Mouse (Mus musculus): ENCODE data around the gene Rad51b. TPM values are rescaled to one million over a fixed set of nuclear protein-coding genes. Genes with fewer than 3 reads are reported as not detected.
A peak's percentile ranks its signal among the peaks of the same experiment; 100 is the strongest.

Rad51b gene
- polyA plus RNA-seq, 1 experiment from 2014 or later: 4.7 TPM

- 94% methylated on average over 2 of the region's 2 CpGs for WGBS
- H3K4me1 ChIP-seq (ENCODE audit: control insufficient read depth, insufficient read depth, low read length): peaks cover 17% of the 10 kb centered on the region
- no peaks in the 10 kb centered on the region for H3K9me3 ChIP-seq (ENCODE audit: control insufficient read depth, low read length)
- no peak overlapping the region for H3K4me2 ChIP-seq (ENCODE audit: low read depth)
- ATAC-seq (ENCODE audit: insufficient read depth, low FRiP score, low TSS enrichment) (no peak), DNase-seq (ENCODE audit: low spot score) (no peak)
- H3K4me3 ChIP-seq (ENCODE audit: low read depth, low read length): no peak overlapping the region
- no peaks in the 10 kb centered on the region for H3K36me3 ChIP-seq (ENCODE audit: control insufficient read depth, insufficient read depth, low read length)
- no peak overlapping the region for H3K27ac ChIP-seq (ENCODE audit: low read depth, low read length)
- H3K27me3 ChIP-seq (ENCODE audit: control insufficient read depth, insufficient read depth, low read length): no peaks in the 10 kb centered on the region
- H3K9ac ChIP-seq (ENCODE audit: low read length): no peak overlapping the region
These were observed 314.6 kb downstream of the Rad51b start for GRCm38 (mm10) chr12:79611665-79612064.

- 0 out of 2 replicates have a peak overlapping the region, but pooled peaks have one; percentile 39 for H3K27ac ChIP-seq (ENCODE audit: low read depth, low read length)
- peak; percentile 77 for ATAC-seq (ENCODE audit: insufficient read depth, low FRiP score, low TSS enrichment)
- no peaks in the 10 kb centered on the region for H3K36me3 ChIP-seq (ENCODE audit: control insufficient read depth, insufficient read depth, low read length)
- H3K9me3 ChIP-seq (ENCODE audit: control insufficient read depth, low read length): no peaks in the 10 kb centered on the region
- no peaks in the 10 kb centered on the region for H3K27me3 ChIP-seq (ENCODE audit: control insufficient read depth, insufficient read depth, low read length)
- WGBS: 54% methylated on average over 14 of the region's 14 CpGs
- peaks cover 17% of the 10 kb centered on the region for H3K4me1 ChIP-seq (ENCODE audit: control insufficient read depth, insufficient read depth, low read length)
- no peak overlapping the region; the same call in 1 of the 2 replicates for H3K9ac ChIP-seq (ENCODE audit: low read length)
- no peak overlapping the region for H3K4me3 ChIP-seq (ENCODE audit: low read depth, low read length)
- DNase-seq (ENCODE audit: low spot score): peak; percentile 89
- H3K4me2 ChIP-seq (ENCODE audit: low read depth): no peak overlapping the region
These were observed 315.4 kb downstream of the Rad51b start for GRCm38 (mm10) chr12:79612334-79613060.

GRCm38 (mm10) chr12:79613061-79613788 is 316.1 kb downstream of the Rad51b start:
- no peaks in the 10 kb centered on the region for H3K9me3 ChIP-seq (ENCODE audit: control insufficient read depth, low read length)
- H3K4me1 ChIP-seq (ENCODE audit: control insufficient read depth, insufficient read depth, low read length): peaks cover 17% of the 10 kb centered on the region
- no peak overlapping the region for H3K4me2 ChIP-seq (ENCODE audit: low read depth)
- no peak overlapping the region for H3K4me3 ChIP-seq (ENCODE audit: low read depth, low read length)
- H3K27ac ChIP-seq (ENCODE audit: low read depth, low read length): 0 out of 2 replicates have a peak overlapping the region, but pooled peaks have one; percentile 39
- ATAC-seq (ENCODE audit: insufficient read depth, low FRiP score, low TSS enrichment) (0 out of 2 replicates have a peak, but pooled peaks have one; percentile 24), DNase-seq (ENCODE audit: low spot score) (no peak)
- H3K27me3 ChIP-seq (ENCODE audit: control insufficient read depth, insufficient read depth, low read length): no peaks in the 10 kb centered on the region
- no peak overlapping the region; the same call in 1 of the 2 replicates for H3K9ac ChIP-seq (ENCODE audit: low read length)
- no peaks in the 10 kb centered on the region for H3K36me3 ChIP-seq (ENCODE audit: control insufficient read depth, insufficient read depth, low read length)
- 92% methylated on average over 8 of the region's 8 CpGs for whole genome bisulfite sequencing

- no peak for DNase-seq (ENCODE audit: low spot score)
- H3K27ac ChIP-seq (ENCODE audit: low read depth, low read length): no peak overlapping the region
These were observed 316.9 kb downstream of the Rad51b start for GRCm38 (mm10) chr12:79613846-79614582.

GRCm38 (mm10) chr12:79614583-79614953 is 317.5 kb downstream of the Rad51b start:
- H3K9ac ChIP-seq (ENCODE audit: low read length): no peak overlapping the region
- peaks cover 10% of the 10 kb centered on the region for H3K4me1 ChIP-seq (ENCODE audit: control insufficient read depth, insufficient read depth, low read length)
- no peak for DNase-seq (ENCODE audit: low spot score)
- 60% methylated on average over 2 of the region's 2 CpGs for WGBS
- H3K4me3 ChIP-seq (ENCODE audit: low read depth, low read length): no peak overlapping the region
- no peaks in the 10 kb centered on the region for H3K36me3 ChIP-seq (ENCODE audit: control insufficient read depth, insufficient read depth, low read length)
- H3K27ac ChIP-seq (ENCODE audit: low read depth, low read length): no peak overlapping the region
- no peak for ATAC-seq (ENCODE audit: insufficient read depth, low FRiP score, low TSS enrichment)
- no peak overlapping the region for H3K4me2 ChIP-seq (ENCODE audit: low read depth)
- H3K27me3 ChIP-seq (ENCODE audit: control insufficient read depth, insufficient read depth, low read length): no peaks in the 10 kb centered on the region
- no peaks in the 10 kb centered on the region for H3K9me3 ChIP-seq (ENCODE audit: control insufficient read depth, low read length)

More at GRCm38 (mm10) chr12:79613846-79614582, 316.9 kb downstream of the Rad51b start:
- peaks cover 12% of the 10 kb centered on the region for H3K4me1 ChIP-seq (ENCODE audit: control insufficient read depth, insufficient read depth, low read length)
- H3K4me3 ChIP-seq (ENCODE audit: low read depth, low read length): no peak overlapping the region
- ATAC-seq (ENCODE audit: insufficient read depth, low FRiP score, low TSS enrichment): no peak
- H3K9me3 ChIP-seq (ENCODE audit: control insufficient read depth, low read length): no peaks in the 10 kb centered on the region
- no peaks in the 10 kb centered on the region for H3K36me3 ChIP-seq (ENCODE audit: control insufficient read depth, insufficient read depth, low read length)
- H3K4me2 ChIP-seq (ENCODE audit: low read depth): no peak overlapping the region
- 72% methylated on average over 9 of the region's 9 CpGs for WGBS
- H3K27me3 ChIP-seq (ENCODE audit: control insufficient read depth, insufficient read depth, low read length): no peaks in the 10 kb centered on the region
- H3K9ac ChIP-seq (ENCODE audit: low read length): no peak overlapping the region

GRCm38 (mm10) chr12:79615717-79616316 is 318.7 kb downstream of the Rad51b start:
- Histone ChIP-seq H3K4me1 (ENCODE audit: control insufficient read depth, insufficient read depth, low read length) (peaks cover 6% of the 10 kb centered on the region; the same call in 1 of the 2 replicates), H3K4me2 (ENCODE audit: low read depth) (no peak overlapping the region), H3K36me3 (ENCODE audit: control insufficient read depth, insufficient read depth, low read length) (no peaks in the 10 kb centered on the region), H3K27ac (ENCODE audit: low read depth, low read length) (no peak overlapping the region), H3K4me3 (ENCODE audit: low read depth, low read length) (no peak overlapping the region), H3K9me3 (ENCODE audit: control insufficient read depth, low read length) (no peaks in the 10 kb centered on the region), H3K27me3 (ENCODE audit: control insufficient read depth, insufficient read depth, low read length) (no peaks in the 10 kb centered on the region), H3K9ac (ENCODE audit: low read length) (no peak overlapping the region)
- DNase-seq (ENCODE audit: low spot score) (no peak), ATAC-seq (ENCODE audit: insufficient read depth, low FRiP score, low TSS enrichment) (no peak)
- 76% methylated on average over 5 of the region's 5 CpGs for WGBS

- 94% methylated on average over 1 of the region's 1 CpGs for WGBS
- Histone ChIP-seq H3K9me3 (ENCODE audit: control insufficient read depth, low read length) (no peaks in the 10 kb centered on the region), H3K9ac (ENCODE audit: low read length) (no peak overlapping the region), H3K4me1 (ENCODE audit: control insufficient read depth, insufficient read depth, low read length) (no peaks in the 10 kb centered on the region), H3K27ac (ENCODE audit: low read depth, low read length) (no peak overlapping the region), H3K4me3 (ENCODE audit: low read depth, low read length) (no peak overlapping the region), H3K4me2 (ENCODE audit: low read depth) (no peak overlapping the region), H3K36me3 (ENCODE audit: control insufficient read depth, insufficient read depth, low read length) (no peaks in the 10 kb centered on the region), H3K27me3 (ENCODE audit: control insufficient read depth, insufficient read depth, low read length) (no peaks in the 10 kb centered on the region)
- no peak for ATAC-seq (ENCODE audit: insufficient read depth, low FRiP score, low TSS enrichment)
- no peak for DNase-seq (ENCODE audit: low spot score)
These were observed 321.9 kb downstream of the Rad51b start for GRCm38 (mm10) chr12:79619009-79619408.

- 85% methylated on average over 5 of the region's 5 CpGs for WGBS
- H3K4me2 ChIP-seq (ENCODE audit: low read depth): no peak overlapping the region
- no peak overlapping the region for H3K9ac ChIP-seq (ENCODE audit: low read length)
- no peaks in the 10 kb centered on the region for H3K9me3 ChIP-seq (ENCODE audit: control insufficient read depth, low read length)
- no peak overlapping the region for H3K27ac ChIP-seq (ENCODE audit: low read depth, low read length)
- ATAC-seq (ENCODE audit: insufficient read depth, low FRiP score, low TSS enrichment) (no peak), DNase-seq (ENCODE audit: low spot score) (no peak)
- H3K36me3 ChIP-seq (ENCODE audit: control insufficient read depth, insufficient read depth, low read length): no peaks in the 10 kb centered on the region
- H3K27me3 ChIP-seq (ENCODE audit: control insufficient read depth, insufficient read depth, low read length): no peaks in the 10 kb centered on the region
- H3K4me3 ChIP-seq (ENCODE audit: low read depth, low read length): no peak overlapping the region
- peaks cover 3% of the 10 kb centered on the region; the same call in 1 of the 2 replicates for H3K4me1 ChIP-seq (ENCODE audit: control insufficient read depth, insufficient read depth, low read length)
These were observed 323.6 kb downstream of the Rad51b start for GRCm38 (mm10) chr12:79620693-79621092.

Data from neural tube, embryonic 11.5 days (tissue).